Mouse (Mus musculus) myocyte (in vitro differentiated cells): ENCODE measurements around the gene Gm5346. TPM values are rescaled to one million over a fixed set of nuclear protein-coding genes. Genes with fewer than 3 reads are reported as not detected.
"Not testable (repeated sequence)": the region's sequence is repeated elsewhere in the genome, so short reads cannot be mapped to it uniquely, and the experiment has no call there.

Experiments used
- H3K27me3 ChIP-seq: one replicate; pipeline ENCODE4 v1.6.1; 2011; ENCODE audit not compliant: control insufficient read depth, insufficient read depth, insufficient read length
- H3K36me3 ChIP-seq: one replicate; pipeline ENCODE4 v1.6.1; 2011; ENCODE audit not compliant: control insufficient read depth, insufficient read depth
- H3K4me2 ChIP-seq: one replicate; pipeline ENCODE4 v1.6.1; 2011; ENCODE audit warnings: low read depth, control low read depth
- H3K4me3 ChIP-seq: one replicate; pipeline ENCODE4 v1.5.1; 2011; ENCODE audit warnings: mild to moderate bottlenecking, control low read depth, moderate library complexity
- H3K79me2 ChIP-seq: one replicate; pipeline ENCODE4 v1.6.1; 2011; ENCODE audit not compliant: control insufficient read depth, insufficient read depth
- H3ac ChIP-seq: one replicate; pipeline ENCODE4 v1.6.1; 2011; ENCODE audit not compliant: control insufficient read depth, insufficient read length
- CEBPB ChIP-seq: IDR thresholded peaks from 2 replicates; pipeline ENCODE4 v1.6.1; 2011; ENCODE audit warnings: mild to moderate bottlenecking, moderate library complexity; ENCODE audit not compliant: poor library complexity, insufficient read depth, severe bottlenecking
- E2F4 ChIP-seq: IDR thresholded peaks from one replicate; pipeline ENCODE4 v1.6.1; 2011; ENCODE audit warnings: mild to moderate bottlenecking, control low read depth, moderate library complexity; ENCODE audit not compliant: insufficient read depth
- MAX ChIP-seq: IDR thresholded peaks from one replicate; pipeline ENCODE4 v1.6.1; 2011; ENCODE audit warnings: low read depth, mild to moderate bottlenecking, control low read depth
- MYOD1 ChIP-seq, 3 experiments: IDR thresholded peaks; one replicate each; pipeline ENCODE4 v1.6.1; 2011; ENCODE audit warnings: control low read depth in 2 of 3, low read depth in 2 of 3, mild to moderate bottlenecking in 2 of 3, moderate library complexity in 1 of 3; ENCODE audit not compliant: insufficient read length in 2 of 3, control insufficient read depth in 1 of 3
- MYOG ChIP-seq, 3 experiments: IDR thresholded peaks; one replicate each; pipeline ENCODE4 v1.6.1; 2011; ENCODE audit warnings: control low read depth in 2 of 3, low read depth in 2 of 3, mild to moderate bottlenecking in 2 of 3; ENCODE audit not compliant: insufficient read length in 2 of 3, control insufficient read depth in 1 of 3, insufficient read depth in 1 of 3
- POLR2A ChIP-seq: IDR thresholded peaks from one replicate; pipeline ENCODE4 v1.6.1; 2011; ENCODE audit warnings: low read depth, mild to moderate bottlenecking, control low read depth, moderate library complexity; ENCODE audit not compliant: insufficient read length
- POLR2AphosphoS2 ChIP-seq: IDR thresholded peaks from one replicate; pipeline ENCODE4 v1.6.1; 2011; ENCODE audit warnings: low read depth, control low read depth; ENCODE audit not compliant: insufficient read length
- REST ChIP-seq: IDR thresholded peaks from one replicate; pipeline ENCODE4 v1.6.1; 2011; ENCODE audit warnings: mild to moderate bottlenecking, control low read depth, moderate library complexity; ENCODE audit not compliant: insufficient read depth, insufficient read length
- SRF ChIP-seq: IDR thresholded peaks from one replicate; pipeline ENCODE4 v1.6.1; 2011; ENCODE audit warnings: low read depth; ENCODE audit not compliant: control insufficient read depth, insufficient read length
- TCF12 ChIP-seq: IDR thresholded peaks from one replicate; pipeline ENCODE4 v1.6.1; 2011; ENCODE audit warnings: mild to moderate bottlenecking, control low read depth; ENCODE audit not compliant: poor library complexity, insufficient read depth, severe bottlenecking
- TCF3 ChIP-seq: IDR thresholded peaks from one replicate; pipeline ENCODE4 v1.6.1; 2011; ENCODE audit warnings: low read depth, control low read depth; ENCODE audit not compliant: insufficient read length
- USF1 ChIP-seq: IDR thresholded peaks from one replicate; pipeline ENCODE4 v1.6.1; 2011; ENCODE audit warnings: low read depth, mild to moderate bottlenecking, control low read depth, moderate library complexity
- polyA plus RNA-seq: library from polyadenylated mRNA; unstranded; fragments of >200 nt; fragmentation: generic; extraction: Trizol; gene quantifications from one replicate; pipeline ENCODE4 v1.2.1, GENCODE M21; 2012; ENCODE audit warnings: missing spikeins

Gm5346 gene
- polyA plus RNA-seq, result not detected

DNA sequence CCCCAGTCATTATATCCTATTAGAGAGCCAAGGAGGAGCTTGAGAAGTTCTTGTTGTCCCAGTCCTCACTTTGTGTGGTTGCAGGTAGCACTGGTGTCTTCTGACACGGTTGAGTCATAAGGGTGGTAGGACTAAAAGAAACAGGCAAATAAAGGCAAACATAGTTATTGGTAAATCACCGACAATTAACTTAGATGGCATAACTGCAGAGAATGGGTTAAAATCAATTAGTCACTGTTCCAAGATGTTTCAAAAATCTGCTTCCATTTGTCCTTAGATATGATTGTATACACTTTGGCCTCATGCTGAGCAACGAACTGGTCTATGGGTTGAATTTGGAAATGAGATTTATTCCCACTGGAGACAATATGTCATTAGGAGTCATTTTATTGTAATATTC, at the start of gene Gm5346:
Gene Gm5346 (minus strand): TSS at position 101 of the 400 bp plus-strand sequence.
- no peak within 1 kb of the TSS for H3ac ChIP-seq
- H3K27me3 ChIP-seq, result no peaks in the 10 kb centered on the region
- TF ChIP-seq E2F4, result no peak
- TF ChIP-seq MAX, result no peak
- no peak for TF ChIP-seq USF1

DNA sequence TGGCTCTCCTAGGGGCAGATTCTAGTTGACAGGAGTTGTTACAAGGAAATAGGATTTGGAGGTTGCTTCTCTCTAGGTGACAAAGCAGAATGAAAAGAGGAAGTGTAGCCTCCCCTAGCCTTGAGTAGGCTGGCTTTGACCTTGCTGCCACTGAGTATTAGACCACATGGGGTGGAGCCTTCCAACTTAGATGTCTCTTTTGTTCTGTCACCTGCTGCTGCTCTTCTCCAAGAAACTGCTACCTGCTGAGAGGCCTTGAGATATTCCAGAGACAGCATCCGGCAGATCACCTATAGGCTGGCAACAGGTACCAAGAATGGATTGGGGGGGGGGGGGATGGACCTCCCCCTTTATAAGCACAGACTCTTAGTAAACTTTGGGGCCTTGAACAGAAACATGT, 11.0 kb downstream of the Gm5346 start:
- no peak overlapping the region for H3K4me2 ChIP-seq
- no peaks in the 10 kb centered on the region for H3K79me2 ChIP-seq
- no peaks in the 10 kb centered on the region for H3K27me3 ChIP-seq
- no peak for TF ChIP-seq REST
- TF ChIP-seq MYOG (IDR thresholded peaks at IDR 0.05; ENCODE audit: control insufficient read depth in 1 of 3, insufficient read depth in 1 of 3, insufficient read length in 2 of 3, low read depth in 2 of 3), result no peak
- TF ChIP-seq E2F4, result no peak
- TF ChIP-seq TCF3, result no peak
- no peak for TF ChIP-seq USF1
- TF ChIP-seq POLR2AphosphoS2, result no peak
- TF ChIP-seq SRF, result no peak
- no peak for TF ChIP-seq MAX
- no peak for TF ChIP-seq POLR2A
- no peak for TF ChIP-seq MYOD1 (IDR thresholded peaks at IDR 0.05; ENCODE audit: control insufficient read depth in 1 of 3, insufficient read length in 2 of 3, low read depth in 2 of 3)
- no peak for TF ChIP-seq TCF12
- no peak for TF ChIP-seq CEBPB
- no peak overlapping the region for H3ac ChIP-seq
- H3K36me3 ChIP-seq, result no peaks in the 10 kb centered on the region
- no peak overlapping the region for H3K4me3 ChIP-seq

More for the DNA sequence above, at the start of gene Gm5346:
- Histone ChIP-seq H3K4me3 (no peak within 1 kb of the TSS), H3K4me2 (no peak within 1 kb of the TSS), H3K36me3 (no peaks in the 10 kb centered on the region), H3K79me2 (no peaks in the 10 kb centered on the region)

DNA sequence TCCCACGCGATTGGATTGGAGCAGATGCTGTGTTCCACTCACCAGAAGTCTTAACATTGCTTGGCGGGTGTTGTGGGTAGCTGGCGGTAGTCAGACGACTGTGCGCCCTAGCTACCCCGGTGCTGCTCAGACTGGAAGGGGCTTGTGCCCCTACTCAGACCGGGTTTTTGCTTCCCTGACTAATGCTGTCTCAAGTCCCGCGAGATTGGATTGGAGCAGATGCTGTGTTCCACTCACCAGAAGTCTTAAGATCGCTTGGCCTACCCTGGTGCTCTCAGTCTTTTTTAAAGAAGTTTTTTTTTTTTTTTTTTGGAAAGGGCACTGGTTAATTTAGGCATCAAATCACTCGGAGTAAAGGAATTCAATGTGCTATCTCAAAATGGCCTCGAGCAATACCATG, 23.4 kb downstream of the Gm5346 start:
- H3K27me3 ChIP-seq, H3ac ChIP-seq, H3K79me2 ChIP-seq, H3K4me2 ChIP-seq, H3K4me3 ChIP-seq, H3K36me3 ChIP-seq: not testable (repeated sequence)

DNA sequence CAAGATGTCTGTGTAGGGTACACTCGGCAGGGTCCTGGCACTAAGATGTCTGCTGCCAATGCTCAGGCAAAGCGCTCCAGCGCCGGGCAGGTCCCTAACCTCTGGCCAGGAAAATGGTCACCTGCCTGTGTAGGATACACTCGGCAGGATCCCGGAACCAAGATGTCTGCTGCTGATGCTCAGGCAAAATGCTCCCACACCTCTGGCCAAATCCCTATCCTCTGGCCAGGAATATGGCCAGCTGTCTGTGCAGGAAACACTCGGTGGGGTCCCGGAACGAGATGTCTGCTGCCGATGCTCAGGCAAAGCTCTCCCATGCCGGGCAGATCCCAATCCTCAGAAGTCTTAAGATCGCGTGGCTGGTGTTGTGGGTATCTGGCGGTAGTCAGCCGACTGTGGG, 23.9 kb downstream of the Gm5346 start:
- not testable (repeated sequence) for H3K27me3 ChIP-seq, H3K36me3 ChIP-seq, H3K4me3 ChIP-seq, H3K4me2 ChIP-seq, H3ac ChIP-seq, H3K79me2 ChIP-seq

DNA sequence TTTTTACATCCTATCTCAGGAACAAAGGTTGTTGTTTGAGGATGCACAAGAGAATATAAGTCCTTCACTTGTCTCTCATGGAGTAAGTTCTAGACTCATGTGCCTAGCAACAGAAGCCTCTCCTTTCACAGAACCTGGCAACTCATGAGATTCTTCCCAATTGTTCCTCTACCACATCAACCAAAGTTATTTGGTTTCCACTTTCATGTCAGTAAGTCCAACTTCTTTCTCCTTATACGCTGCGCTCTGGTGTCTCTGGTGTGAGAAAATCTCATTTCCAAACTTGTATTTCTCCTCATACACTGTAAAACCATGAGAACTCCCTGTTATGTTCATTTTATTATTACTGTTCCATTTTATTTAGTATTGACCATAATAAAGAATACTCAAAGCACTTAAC, 50.5 kb downstream of the Gm5346 start, which contains the start of gene Adam26a:
Gene Adam26a (minus strand): TSS at position 101 of the 400 bp plus-strand sequence.
- not testable (repeated sequence) for H3K27me3 ChIP-seq, H3K4me2 ChIP-seq, H3K36me3 ChIP-seq, H3ac ChIP-seq, H3K4me3 ChIP-seq, H3K79me2 ChIP-seq

Other genes with a start within 250 kb of the Gm5346 start
- gene Adam26b, start 99.2 kb downstream of the Gm5346 start, polyA plus RNA-seq, result not detected
- gene Adam26a, start 50.6 kb downstream of the Gm5346 start, polyA plus RNA-seq, result not detected
- not detected for gene Adam34, start 82.8 kb upstream of the Gm5346 start, polyA plus RNA-seq